Mouse (Mus musculus) ES-E14 (cell line): Measurements from ENCODE around the gene Hils1.

Experiments
- CHD2 ChIP-seq: IDR thresholded peaks from 2 replicates; pipeline ENCODE4 v1.6.1; 2014; ENCODE audit warnings: mild to moderate bottlenecking, low read depth, low read length, inconsistent platforms
- HCFC1 ChIP-seq: IDR thresholded peaks from 2 replicates; pipeline ENCODE4 v1.6.1; 2012; ENCODE audit warnings: low read length, inconsistent platforms, borderline replicate concordance; ENCODE audit not compliant: insufficient read depth
- MAFK ChIP-seq: IDR thresholded peaks from 2 replicates; pipeline ENCODE4 v1.6.1; 2014; ENCODE audit warnings: mild to moderate bottlenecking, low read depth, low read length, inconsistent platforms; ENCODE audit not compliant: insufficient read depth
- ZC3H11A ChIP-seq: IDR thresholded peaks from 2 replicates; pipeline ENCODE4 v1.6.1; 2012; ENCODE audit warnings: low read depth, mild to moderate bottlenecking, inconsistent platforms, low read length, borderline replicate concordance
- ZNF384 ChIP-seq: IDR thresholded peaks from 2 replicates; pipeline ENCODE4 v1.6.1; 2012; ENCODE audit warnings: low read depth, low read length, inconsistent platforms

DNA sequence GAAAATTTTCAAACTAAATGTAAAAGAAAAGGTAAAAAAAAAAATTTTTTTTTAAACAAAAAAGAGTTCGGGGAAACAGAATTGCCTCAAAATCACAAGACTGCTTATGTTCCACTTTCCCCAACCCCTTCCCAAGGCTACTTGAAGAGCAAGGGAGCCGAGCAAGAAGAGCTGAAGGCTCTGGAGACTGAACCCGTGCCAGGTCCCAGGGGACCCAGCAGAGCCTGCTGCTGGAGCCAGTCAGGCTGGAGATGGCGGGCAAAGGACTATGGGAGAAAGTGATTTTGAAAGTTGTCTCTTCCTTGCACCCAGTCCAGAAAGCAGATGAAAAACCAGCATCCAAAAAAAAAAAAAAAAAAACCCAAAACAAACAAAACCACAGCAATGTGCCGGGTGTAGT is 18.4 kb downstream of the Hils1 start:
- TF ChIP-seq CHD2 (no peak), ZC3H11A (no peak), MAFK (no peak), ZNF384 (no peak), HCFC1 (no peak)
